Mouse (Mus musculus) c-Kit-positive CD71-positive TER-119-negative erythroid progenitor cells, embryonic 14.5 days (primary cell): ENCODE measurements at regions not wholly inside any gene's neighbourhood (a gene's known extent, or its start where the extent isn't known, plus 50 kb on each side); places are given as distances from the start of the nearest gene placed in this dataset.
"Not testable (repeated sequence)": the region's sequence is repeated elsewhere in the genome, so short reads cannot be mapped to it uniquely, and the experiment has no call there.

Experiments
- DNase-seq: peaks from one replicate; pipeline ENCODE4 v3.0.0-alpha.2; 2013; ENCODE audit warnings: low read depth

- DNase-seq = not testable (repeated sequence)
Observed at GRCm38 (mm10) chr6:67954570-67954969, 419.0 kb upstream of the Tacstd2 start.

DNA sequence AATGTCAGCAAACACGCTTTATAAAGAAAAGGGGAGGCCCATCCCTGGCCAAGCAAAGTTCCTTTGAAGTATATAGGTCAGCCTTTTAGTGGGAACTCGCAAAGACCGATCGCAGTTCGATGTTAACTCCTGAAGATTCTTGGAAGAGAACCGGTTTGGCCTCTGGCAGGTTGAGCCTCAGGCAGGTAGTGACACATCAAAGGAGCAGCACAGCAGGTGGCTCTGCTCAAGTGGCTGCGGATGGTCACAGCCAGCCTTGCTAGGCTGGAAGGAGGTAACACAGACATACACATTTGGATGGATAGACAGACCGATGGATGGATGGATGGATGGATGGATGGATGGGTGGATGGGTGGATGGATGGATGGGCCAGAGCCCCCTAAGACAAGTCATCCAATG, 395.9 kb upstream of the Tacstd2 start:
- not testable (repeated sequence) for DNase-seq

DNA sequence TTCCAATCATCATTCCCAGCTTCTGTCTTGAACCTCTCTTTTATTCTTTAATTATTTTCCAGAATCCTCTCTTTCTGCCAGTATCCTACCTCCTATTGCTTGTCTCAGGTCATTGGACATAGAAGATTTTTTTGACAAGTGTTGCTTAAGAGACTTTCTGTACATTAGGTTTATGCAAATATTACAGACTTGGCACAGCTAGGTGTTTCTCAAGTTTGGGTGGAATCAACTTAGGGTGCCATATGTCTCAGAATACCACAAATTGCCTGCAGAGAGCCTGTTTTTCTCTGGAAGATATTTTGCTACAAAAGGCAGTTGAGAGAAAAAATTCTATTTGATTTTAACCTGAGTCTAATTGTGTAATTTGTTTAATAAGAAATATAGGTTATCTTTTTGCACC, 386.9 kb upstream of the Tacstd2 start:
- no peak for DNase-seq

- DNase-seq = no peak
Observed at GRCm38 (mm10) chr6:67913903-67914302, 378.3 kb upstream of the Tacstd2 start.

DNA sequence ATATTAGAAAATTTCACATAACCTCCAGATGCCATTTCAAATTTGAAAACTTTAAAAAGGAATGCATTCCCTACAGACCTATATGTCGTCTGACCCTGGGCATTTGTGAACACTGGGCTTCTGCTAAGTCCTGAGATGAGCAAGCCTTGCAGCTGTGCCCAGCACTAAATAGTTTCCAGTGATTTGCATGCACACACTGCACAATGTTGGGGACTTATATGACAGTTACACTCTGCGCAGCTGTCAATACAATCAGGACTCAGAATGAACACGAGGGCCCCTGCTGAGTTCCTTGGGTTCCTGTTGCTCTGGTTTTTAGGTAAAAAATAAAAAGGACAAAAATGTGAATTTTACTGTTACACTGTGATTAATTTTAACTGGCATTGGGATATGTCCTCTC, 377.7 kb upstream of the Tacstd2 start:
- DNase-seq = no peak

DNA sequence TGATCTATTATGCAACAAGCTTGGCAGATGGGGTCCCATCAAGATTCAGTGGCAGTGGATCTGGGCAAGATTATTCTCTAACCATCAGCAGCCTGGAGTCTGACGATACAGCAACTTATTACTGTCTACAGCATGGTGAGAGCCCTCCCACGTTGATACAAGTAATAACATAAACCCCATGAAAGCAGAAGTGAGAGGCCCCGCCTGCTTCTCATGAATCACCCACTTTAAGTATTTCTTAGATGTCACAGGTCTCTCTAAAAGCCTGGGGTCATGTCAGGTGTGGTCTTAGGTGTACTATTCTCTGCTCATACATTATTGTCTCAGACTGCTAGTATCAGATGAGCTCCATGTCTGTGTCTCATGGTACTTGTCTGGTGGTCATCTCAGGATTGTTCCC, 360.9 kb upstream of the Tacstd2 start:
- no peak for DNase-seq

GRCm38 (mm10) chr6:67895858-67896257, 360.3 kb upstream of the Tacstd2 start:
- no peak for DNase-seq

DNA sequence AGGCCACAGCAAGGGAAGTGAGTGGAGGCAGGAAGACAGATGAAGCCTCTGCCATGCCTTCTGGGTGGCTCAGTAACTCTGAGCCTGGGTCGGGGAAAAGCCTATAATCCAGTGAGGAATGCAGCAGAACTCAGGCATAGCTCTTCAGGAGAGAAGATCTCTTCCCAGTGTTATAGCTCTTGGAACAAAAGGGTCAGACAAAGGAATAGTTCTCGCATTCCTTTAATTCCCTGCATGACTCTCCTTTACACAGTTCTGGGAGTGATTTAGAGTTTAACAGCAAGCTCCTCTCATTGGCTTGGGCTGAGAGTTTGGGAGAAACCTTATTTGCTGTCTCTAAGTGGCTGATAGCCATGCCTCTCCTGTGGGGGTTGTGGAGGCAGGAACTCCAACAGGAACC, 352.0 kb upstream of the Tacstd2 start:
- DNase-seq = no peak

DNA sequence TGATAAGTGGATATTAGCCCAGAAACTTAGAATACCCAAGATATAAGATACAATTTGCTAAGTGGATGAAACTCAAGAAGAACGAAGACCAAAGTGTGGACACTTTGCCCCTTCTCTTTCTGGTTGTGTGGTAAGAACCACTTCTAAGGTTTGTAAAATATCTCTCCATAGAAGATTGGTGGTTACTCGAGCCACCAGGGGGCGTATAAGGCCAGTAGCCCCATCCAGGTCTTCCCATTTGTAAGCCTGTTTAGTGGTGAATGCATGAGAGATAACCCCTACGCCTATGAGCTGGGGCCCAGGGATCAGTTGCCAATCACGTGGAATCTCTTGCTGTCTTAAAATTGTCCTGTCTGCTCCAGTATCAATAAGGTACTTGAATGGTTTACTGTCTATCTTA, 349.3 kb upstream of the Tacstd2 start:
- no peak for DNase-seq

DNA sequence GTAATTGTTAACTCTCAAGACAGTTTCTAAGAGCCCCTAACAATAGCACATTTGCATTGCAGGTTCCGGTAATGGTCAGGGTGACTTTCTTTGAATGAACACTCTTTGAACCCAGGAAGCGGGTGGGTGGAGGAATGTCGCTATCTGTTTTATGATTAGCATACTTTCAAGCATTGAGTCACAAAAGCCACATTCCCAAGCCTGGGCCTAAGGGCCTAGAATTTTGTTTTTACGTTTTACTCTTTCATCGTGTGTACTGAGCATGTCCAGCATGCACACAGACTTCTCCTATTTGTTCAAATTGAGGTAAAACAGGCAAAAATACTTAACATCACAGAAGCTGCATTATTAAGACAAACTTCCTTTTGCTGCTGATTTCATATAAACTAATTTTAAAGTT, 345.9 kb upstream of the Tacstd2 start:
- not testable (repeated sequence) for DNase-seq

DNA sequence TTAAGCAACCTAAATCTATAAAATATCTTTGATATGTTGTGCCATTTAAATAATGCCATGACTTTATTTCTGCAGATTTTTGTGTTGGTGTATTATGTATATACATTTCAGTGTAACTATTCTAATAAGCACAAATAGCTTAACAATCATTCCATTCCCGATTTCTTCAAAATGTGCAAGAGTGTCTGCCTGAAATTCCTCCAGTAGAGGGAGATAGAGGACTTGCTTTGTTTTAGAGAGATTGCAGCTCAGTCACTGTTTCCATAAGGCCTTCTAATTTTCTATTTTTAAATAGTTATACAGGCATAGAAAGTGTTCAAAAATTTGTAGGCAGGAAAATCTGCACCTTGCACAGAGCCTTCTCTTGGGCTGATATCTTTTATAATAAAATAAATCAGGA, 322.3 kb upstream of the Tacstd2 start:
- DNase-seq = not testable (repeated sequence)

- not testable (repeated sequence) for DNase-seq
Observed at GRCm38 (mm10) chr6:67839486-67839885, 303.9 kb upstream of the Tacstd2 start.

- peak; percentile 1 for DNase-seq
Observed at GRCm38 (mm10) chr6:67812478-67812877, 276.9 kb upstream of the Tacstd2 start.

DNA sequence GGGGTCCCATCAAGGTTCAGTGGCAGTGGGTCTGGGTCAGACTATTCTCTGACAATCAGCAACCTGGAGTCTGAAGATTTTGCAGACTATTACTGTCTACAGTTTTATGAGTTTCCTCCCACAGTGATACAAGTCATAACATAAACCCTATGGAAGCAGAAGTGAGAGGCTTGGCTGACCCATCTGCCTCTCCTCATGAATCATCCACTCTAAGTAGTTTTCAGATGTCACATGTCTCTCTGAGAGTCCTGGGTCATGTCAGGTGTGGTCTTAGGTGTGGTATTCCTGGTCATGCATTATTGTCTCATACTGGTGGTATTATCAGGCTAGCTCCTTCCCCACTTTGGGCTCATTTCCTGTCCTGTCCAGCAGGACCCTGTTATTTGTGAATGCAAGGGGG, 255.8 kb upstream of the Tacstd2 start:
- DNase-seq = no peak

GRCm38 (mm10) chr6:67790742-67791141, 255.1 kb upstream of the Tacstd2 start:
- no peak for DNase-seq

GRCm38 (mm10) chr6:67787091-67787765, 251.6 kb upstream of the Tacstd2 start:
- no peak for DNase-seq

DNA sequence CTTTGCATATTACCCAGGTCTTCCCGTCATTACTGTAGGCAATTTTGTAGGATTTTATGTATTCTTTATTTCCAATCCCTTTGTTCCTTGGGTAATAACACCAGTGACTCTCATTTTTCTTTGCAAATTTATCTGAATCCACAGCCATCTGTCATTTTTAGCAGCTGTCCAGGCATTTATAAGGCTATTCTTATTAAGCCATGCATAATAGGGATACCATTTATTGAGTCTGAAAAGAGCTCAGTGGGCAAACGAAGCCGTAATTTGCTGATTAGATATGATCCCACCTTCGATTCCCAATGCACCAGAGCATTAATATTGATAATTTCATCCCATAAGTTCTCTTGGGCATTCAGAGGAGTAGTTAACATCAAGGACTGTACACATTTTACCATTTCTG, 243.3 kb upstream of the Tacstd2 start:
- DNase-seq = no peak

DNA sequence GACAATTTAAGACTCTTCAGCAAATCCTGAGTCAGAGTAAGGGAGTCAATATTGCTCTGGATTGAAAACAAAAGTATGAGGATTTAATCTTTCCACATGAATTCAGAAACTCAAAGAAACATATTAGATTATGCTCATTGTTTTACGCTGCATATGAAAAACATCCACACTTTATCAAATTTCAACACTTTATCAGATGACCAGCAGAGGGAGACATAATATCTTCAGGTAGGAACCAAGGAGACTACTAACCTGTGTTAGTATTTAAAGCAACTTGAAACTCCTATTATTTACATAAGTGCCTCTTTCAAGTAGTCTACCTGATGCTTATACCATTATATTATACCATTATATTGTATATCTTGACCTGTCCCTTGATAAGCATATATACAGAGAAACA, 218.5 kb upstream of the Tacstd2 start:
- not testable (repeated sequence) for DNase-seq

DNA sequence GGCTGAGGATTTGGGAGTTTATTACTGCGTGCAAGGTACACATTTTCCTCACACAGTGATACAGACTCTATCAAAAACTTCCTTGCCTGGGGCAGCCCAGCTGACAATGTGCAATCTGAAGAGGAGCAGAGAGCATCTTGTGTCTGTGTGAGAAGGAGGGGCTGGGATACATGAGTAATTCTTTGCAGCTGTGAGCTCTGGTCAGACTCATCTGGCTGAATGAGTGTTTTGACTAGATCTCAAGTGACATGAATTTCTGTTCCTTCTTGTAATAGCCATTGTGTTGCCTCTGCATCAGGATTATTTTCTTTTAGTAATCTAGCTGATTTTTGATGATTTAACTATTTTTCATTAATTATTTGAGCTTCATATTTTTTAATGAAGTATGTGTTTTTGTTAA, 190.0 kb upstream of the Tacstd2 start:
- no peak for DNase-seq

GRCm38 (mm10) chr6:67698952-67699351, 163.4 kb upstream of the Tacstd2 start:
- not testable (repeated sequence) for DNase-seq

DNA sequence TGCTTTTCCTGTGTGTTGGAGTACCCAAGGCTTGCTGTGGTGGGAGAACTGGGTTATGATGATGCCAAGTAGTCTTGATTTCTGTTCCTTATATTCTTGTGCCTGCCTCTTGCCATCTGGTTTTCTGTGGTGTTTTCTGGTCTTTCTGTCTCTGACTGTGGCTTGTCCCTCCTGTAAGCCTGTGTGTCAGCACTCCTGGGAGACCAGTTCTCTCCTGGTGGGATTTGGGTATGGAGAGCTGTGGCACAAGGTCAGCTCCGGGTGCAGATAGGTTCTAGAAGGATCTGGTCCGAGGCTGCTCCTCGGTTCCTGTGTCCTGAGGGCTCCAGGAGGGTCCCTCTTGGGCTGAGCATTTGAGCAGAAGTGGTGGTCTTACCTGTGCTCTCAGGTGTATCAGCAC, 155.4 kb upstream of the Tacstd2 start:
- DNase-seq = not testable (repeated sequence)

- DNase-seq = not testable (repeated sequence)
Observed at GRCm38 (mm10) chr6:67683105-67683504, 147.5 kb upstream of the Tacstd2 start.

- DNase-seq = not testable (repeated sequence)
Observed at GRCm38 (mm10) chr6:67681641-67682040, 146.0 kb upstream of the Tacstd2 start.

GRCm38 (mm10) chr6:67679106-67679505, 143.5 kb upstream of the Tacstd2 start:
- DNase-seq = not testable (repeated sequence)
